Mouse (Mus musculus) neural tube, embryonic 13.5 days (tissue): ENCODE data around the gene Gm10273. TPM values are rescaled to one million over a fixed set of nuclear protein-coding genes. Genes with fewer than 3 reads are reported as not detected.

ENCODE experiments used
- ATAC-seq: fragments of 200-750 bp; cut with Nextera tagmentation; 2 replicates; pipeline ENCODE4 v1.8.0; 2017; ENCODE audit warnings: low read depth, mild to moderate bottlenecking, moderate TSS enrichment, moderate library complexity
- H3K27ac ChIP-seq: fragments of 300-500 bp; sonication (generic); replicated peaks from 2 replicates; pipeline ENCODE4 v1.5.1; 2015; ENCODE audit warnings: moderate library complexity, mild to moderate bottlenecking, inconsistent platforms
- H3K27me3 ChIP-seq: fragments of 300-500 bp; sonication (generic); 2 replicates; pipeline ENCODE4 v1.6.1; 2015; ENCODE audit warnings: mild to moderate bottlenecking, inconsistent platforms
- H3K36me3 ChIP-seq: fragments of 300-500 bp; sonication (generic); 2 replicates; pipeline ENCODE4 v1.6.1; 2015; ENCODE audit warnings: mild to moderate bottlenecking, inconsistent platforms
- H3K4me1 ChIP-seq: fragments of 300-500 bp; sonication (generic); replicated peaks from 2 replicates; pipeline ENCODE4 v1.6.1; 2015; ENCODE audit warnings: inconsistent platforms
- H3K4me2 ChIP-seq: fragments of 300-500 bp; sonication (generic); 2 replicates; pipeline ENCODE4 v1.6.1; 2015; ENCODE audit warnings: inconsistent platforms, mild to moderate bottlenecking, moderate library complexity
- H3K4me3 ChIP-seq: fragments of 300-500 bp; sonication (generic); 2 replicates; pipeline ENCODE4 v1.5.1; 2015; ENCODE audit warnings: mild to moderate bottlenecking, inconsistent platforms
- H3K9ac ChIP-seq: fragments of 300-500 bp; sonication (generic); 2 replicates; pipeline ENCODE4 v1.6.1; 2015; ENCODE audit warnings: moderate library complexity, mild to moderate bottlenecking, inconsistent platforms
- H3K9me3 ChIP-seq: fragments of 300-500 bp; sonication (generic); 2 replicates; pipeline ENCODE4 v1.6.1; 2016; ENCODE audit warnings: inconsistent platforms
- WGBS: fragments of 180-500 bp; shearing (Covaris S2); methylation state at CpG from one replicate; pipeline ENCODE4 v1.1.7; 2015; 5-methylcytosine and 5-hydroxymethylcytosine counted together
- polyA plus RNA-seq: library from polyadenylated mRNA; unstranded; fragments of >200 nt; fragmentation: Nextera tagmentation; extraction: Ambion mirVana; gene quantifications from 2 replicates; pipeline ENCODE4 v1.2.1, GENCODE M21; 2015

The Gm10273 gene
- polyA plus RNA-seq, 1 experiment from 2014 or later = not detected

GRCm38 (mm10) chr10:59408499-59408898 lies 13.1 kb downstream of the Gm10273 start:
- no peaks in the 10 kb centered on the region for H3K9me3 ChIP-seq
- H3K27ac ChIP-seq = no peak overlapping the region
- no peak overlapping the region for H3K4me2 ChIP-seq
- no peak for ATAC-seq
- WGBS = 50% methylated on average over 6 of the region's 6 CpGs
- peaks cover 4% of the 10 kb centered on the region; the same call in 1 of the 2 replicates for H3K4me1 ChIP-seq
- H3K9ac ChIP-seq = no peak overlapping the region
- no peaks in the 10 kb centered on the region for H3K36me3 ChIP-seq
- no peaks in the 10 kb centered on the region for H3K27me3 ChIP-seq
- no peak overlapping the region for H3K4me3 ChIP-seq

GRCm38 (mm10) chr10:59410264-59410663 lies 14.8 kb downstream of the Gm10273 start:
- H3K27me3 ChIP-seq = no peaks in the 10 kb centered on the region
- H3K4me3 ChIP-seq = no peak overlapping the region
- peaks cover 4% of the 10 kb centered on the region; the same call in 1 of the 2 replicates for H3K4me1 ChIP-seq
- H3K9ac ChIP-seq = no peak overlapping the region
- ATAC-seq = no peak
- H3K4me2 ChIP-seq = no peak overlapping the region
- no peak overlapping the region for H3K27ac ChIP-seq
- H3K9me3 ChIP-seq = no peaks in the 10 kb centered on the region
- 81% methylated on average over 12 of the region's 12 CpGs for WGBS
- no peaks in the 10 kb centered on the region for H3K36me3 ChIP-seq

GRCm38 (mm10) chr10:59413711-59414110 lies 18.3 kb downstream of the Gm10273 start:
- H3K4me2 ChIP-seq = no peak overlapping the region
- no peaks in the 10 kb centered on the region for H3K36me3 ChIP-seq
- no peaks in the 10 kb centered on the region for H3K9me3 ChIP-seq
- 93% methylated on average over 4 of the region's 4 CpGs for WGBS
- H3K27ac ChIP-seq = no peak overlapping the region
- H3K9ac ChIP-seq = no peak overlapping the region
- H3K27me3 ChIP-seq = no peaks in the 10 kb centered on the region
- no peaks in the 10 kb centered on the region for H3K4me1 ChIP-seq
- no peak overlapping the region for H3K4me3 ChIP-seq
- ATAC-seq = no peak

DNA sequence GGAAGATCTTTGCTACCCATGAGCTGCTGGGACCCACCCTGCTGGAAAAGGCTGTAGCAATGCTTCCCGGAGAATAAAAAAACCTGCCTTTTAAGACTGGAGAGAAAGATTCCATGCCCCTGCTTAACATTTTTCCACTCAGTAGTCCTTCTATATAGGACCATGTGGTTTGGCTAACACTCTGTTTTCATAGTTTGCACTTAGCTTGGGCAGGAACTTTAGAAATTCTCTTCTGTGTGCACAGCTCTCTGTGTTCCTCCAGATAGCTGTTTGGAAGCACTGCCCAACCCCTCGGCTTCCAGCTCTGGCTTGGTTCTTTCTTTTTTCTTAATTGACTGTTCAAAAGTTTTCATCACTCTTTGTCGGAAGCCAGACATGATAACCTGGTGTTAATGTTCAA lies 21.2 kb downstream of the Gm10273 start:
- Histone ChIP-seq H3K9me3 (no peaks in the 10 kb centered on the region), H3K27me3 (no peaks in the 10 kb centered on the region), H3K4me1 (no peaks in the 10 kb centered on the region), H3K9ac (no peak overlapping the region), H3K4me3 (no peak overlapping the region), H3K36me3 (no peaks in the 10 kb centered on the region), H3K27ac (no peak overlapping the region), H3K4me2 (no peak overlapping the region)
- no peak for ATAC-seq
- WGBS = 90% methylated on average over 3 of the region's 3 CpGs

- Histone ChIP-seq H3K27ac (no peak overlapping the region), H3K4me1 (no peaks in the 10 kb centered on the region), H3K9ac (no peak overlapping the region), H3K4me2 (no peak overlapping the region), H3K36me3 (no peaks in the 10 kb centered on the region), H3K4me3 (no peak overlapping the region), H3K27me3 (no peaks in the 10 kb centered on the region), H3K9me3 (no peaks in the 10 kb centered on the region)
- WGBS = 87% methylated on average over 4 of the region's 4 CpGs
- ATAC-seq = no peak
Observed at GRCm38 (mm10) chr10:59419516-59419915, 24.1 kb downstream of the Gm10273 start.

DNA sequence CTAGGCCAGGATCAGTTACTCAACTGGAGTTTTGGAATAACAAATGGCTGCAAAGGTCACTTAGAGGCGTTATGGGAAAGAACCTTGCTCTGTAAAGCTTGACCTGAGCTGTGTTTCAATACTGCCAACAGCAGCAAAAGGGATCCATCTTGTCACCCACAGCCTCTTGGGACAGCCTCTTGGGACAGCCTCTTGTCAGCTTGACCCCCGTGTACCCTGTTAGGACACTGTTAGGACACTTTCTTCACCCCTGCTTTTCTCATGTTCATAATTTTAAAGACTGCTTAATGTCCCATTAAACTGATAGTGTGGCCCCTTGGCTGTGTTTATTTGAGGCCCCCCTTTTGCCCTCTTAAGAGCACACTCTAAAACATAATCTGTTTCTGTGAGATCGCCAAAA lies 29.0 kb downstream of the Gm10273 start:
- 67% methylated on average over 3 of the region's 3 CpGs for WGBS
- Histone ChIP-seq H3K4me2 (no peak overlapping the region), H3K9ac (no peak overlapping the region), H3K4me1 (peaks cover 2% of the 10 kb centered on the region), H3K27ac (no peak overlapping the region), H3K36me3 (no peaks in the 10 kb centered on the region), H3K9me3 (no peaks in the 10 kb centered on the region), H3K4me3 (no peak overlapping the region), H3K27me3 (no peaks in the 10 kb centered on the region)
- ATAC-seq = no peak

- no peak overlapping the region for H3K4me3 ChIP-seq
- H3K9ac ChIP-seq = no peak overlapping the region
- H3K27ac ChIP-seq = no peak overlapping the region
- no peaks in the 10 kb centered on the region for H3K27me3 ChIP-seq
- H3K36me3 ChIP-seq = no peaks in the 10 kb centered on the region
- no peak overlapping the region for H3K4me2 ChIP-seq
- 90% methylated on average over 7 of the region's 7 CpGs for WGBS
- no peaks in the 10 kb centered on the region for H3K9me3 ChIP-seq
- H3K4me1 ChIP-seq = peaks cover 6% of the 10 kb centered on the region
- ATAC-seq = no peak
Observed at GRCm38 (mm10) chr10:59425369-59425768, 29.9 kb downstream of the Gm10273 start.

- H3K27ac ChIP-seq = no peak overlapping the region
- no peak overlapping the region for H3K4me2 ChIP-seq
- no peak overlapping the region for H3K4me3 ChIP-seq
- ATAC-seq = no peak
- H3K4me1 ChIP-seq = peaks cover 6% of the 10 kb centered on the region
- no peaks in the 10 kb centered on the region for H3K9me3 ChIP-seq
- WGBS = 85% methylated on average over 4 of the region's 4 CpGs
- H3K9ac ChIP-seq = no peak overlapping the region
- H3K36me3 ChIP-seq = no peaks in the 10 kb centered on the region
- H3K27me3 ChIP-seq = no peaks in the 10 kb centered on the region
Observed at GRCm38 (mm10) chr10:59426371-59426770, 30.9 kb downstream of the Gm10273 start.

DNA sequence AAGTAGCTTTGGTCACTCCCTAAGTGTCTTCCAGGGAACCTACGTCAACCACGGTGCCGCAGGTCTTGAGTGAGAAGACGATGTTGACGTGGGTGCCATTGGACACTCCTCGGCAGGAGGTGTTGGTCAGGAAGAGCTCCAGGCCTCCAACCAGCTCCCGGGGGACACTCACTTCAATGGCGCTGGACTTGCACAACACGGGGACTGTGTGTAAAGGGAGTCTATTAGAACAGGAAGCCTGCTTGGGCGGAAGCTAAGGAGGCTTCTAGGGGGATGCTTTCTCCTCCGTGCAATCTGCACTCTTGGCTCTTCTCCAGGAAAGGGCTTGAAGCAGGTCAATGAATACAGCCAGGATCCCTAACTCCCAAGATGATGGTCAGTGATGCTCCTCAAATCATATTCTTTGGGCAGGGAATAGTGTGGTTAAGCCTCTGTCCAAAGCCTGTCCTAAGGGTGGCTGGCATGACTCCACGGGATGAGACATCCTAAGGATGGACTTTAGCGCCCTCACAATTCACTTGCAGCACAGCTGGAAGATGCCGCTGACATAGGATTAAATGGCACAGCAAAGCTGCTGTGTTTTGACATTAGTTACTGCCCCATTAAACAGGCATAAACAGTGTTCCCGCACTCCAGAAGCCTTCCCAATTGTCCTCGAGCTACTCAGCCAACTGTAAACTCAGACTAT lies 34.2 kb downstream of the Gm10273 start:
- no peak overlapping the region for H3K27ac ChIP-seq
- H3K9ac ChIP-seq = no peak overlapping the region
- H3K4me2 ChIP-seq = 0 out of 2 replicates have a peak overlapping the region, but pooled peaks have one; percentile 4
- H3K27me3 ChIP-seq = no peaks in the 10 kb centered on the region
- 68% methylated on average over 16 of the region's 16 CpGs for WGBS
- H3K9me3 ChIP-seq = no peaks in the 10 kb centered on the region
- no peak overlapping the region for H3K4me3 ChIP-seq
- peaks cover 6% of the 10 kb centered on the region for H3K4me1 ChIP-seq
- no peak for ATAC-seq
- no peaks in the 10 kb centered on the region for H3K36me3 ChIP-seq

- Histone ChIP-seq H3K9me3 (no peaks in the 10 kb centered on the region), H3K36me3 (no peaks in the 10 kb centered on the region), H3K9ac (no peak overlapping the region), H3K27me3 (no peaks in the 10 kb centered on the region), H3K4me1 (peaks cover 6% of the 10 kb centered on the region), H3K4me3 (no peak overlapping the region), H3K27ac (no peak overlapping the region), H3K4me2 (no peak overlapping the region)
- WGBS = 78% methylated on average over 6 of the region's 6 CpGs
- no peak for ATAC-seq
Observed at GRCm38 (mm10) chr10:59430701-59431218, 35.3 kb downstream of the Gm10273 start.

- WGBS = 95% methylated on average over 18 of the region's 18 CpGs
- H3K9me3 ChIP-seq = no peaks in the 10 kb centered on the region
- ATAC-seq = no peak
- H3K4me2 ChIP-seq = no peak overlapping the region
- H3K4me1 ChIP-seq = no peaks in the 10 kb centered on the region
- no peak overlapping the region for H3K4me3 ChIP-seq
- H3K27me3 ChIP-seq = no peaks in the 10 kb centered on the region
- no peak overlapping the region for H3K27ac ChIP-seq
- no peaks in the 10 kb centered on the region for H3K36me3 ChIP-seq
- H3K9ac ChIP-seq = no peak overlapping the region
Observed at GRCm38 (mm10) chr10:59435746-59436145, 40.3 kb downstream of the Gm10273 start.

GRCm38 (mm10) chr10:59438651-59439050 lies 43.2 kb downstream of the Gm10273 start:
- ATAC-seq = no peak
- no peaks in the 10 kb centered on the region for H3K36me3 ChIP-seq
- WGBS = 94% methylated on average over 12 of the region's 12 CpGs
- no peak overlapping the region for H3K4me3 ChIP-seq
- H3K27me3 ChIP-seq = no peaks in the 10 kb centered on the region
- no peak overlapping the region for H3K4me2 ChIP-seq
- no peak overlapping the region for H3K27ac ChIP-seq
- no peaks in the 10 kb centered on the region for H3K9me3 ChIP-seq
- H3K4me1 ChIP-seq = peaks cover 5% of the 10 kb centered on the region; the same call in 1 of the 2 replicates
- H3K9ac ChIP-seq = no peak overlapping the region

DNA sequence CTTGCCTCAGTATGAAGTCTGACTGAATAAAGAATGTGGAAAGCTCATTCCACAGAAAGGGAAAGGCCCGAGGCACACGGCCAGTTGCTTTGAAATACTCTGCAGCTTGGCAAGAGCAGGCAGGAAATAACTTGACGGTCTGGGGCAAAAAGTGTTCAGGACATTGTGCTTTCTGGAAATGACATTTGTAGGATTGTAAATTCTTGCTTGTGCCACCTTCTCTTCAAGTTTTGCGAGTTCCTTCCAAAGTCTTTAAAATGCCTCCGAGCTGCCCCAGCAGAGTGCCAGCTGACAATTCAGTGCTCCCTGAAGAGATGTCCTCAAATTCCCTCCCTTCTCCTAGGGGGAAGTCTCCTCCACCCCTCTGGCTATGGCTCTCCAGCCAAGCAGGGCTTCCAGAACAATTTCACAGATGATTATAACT lies 44.1 kb downstream of the Gm10273 start:
- WGBS = 68% methylated on average over 5 of the region's 5 CpGs
- no peaks in the 10 kb centered on the region for H3K36me3 ChIP-seq
- no peak overlapping the region for H3K4me2 ChIP-seq
- no peaks in the 10 kb centered on the region for H3K9me3 ChIP-seq
- no peak overlapping the region for H3K9ac ChIP-seq
- H3K4me3 ChIP-seq = no peak overlapping the region
- no peak for ATAC-seq
- H3K27me3 ChIP-seq = no peaks in the 10 kb centered on the region
- H3K27ac ChIP-seq = no peak overlapping the region
- peaks cover 5% of the 10 kb centered on the region for H3K4me1 ChIP-seq
